Mouse (Mus musculus) C2C12 (cell line): ENCODE measurements at regions not wholly inside any gene's neighbourhood (a gene's known extent, or its start where the extent isn't known, plus 50 kb on each side); places are given as distances from the start of the nearest gene placed in this dataset.

Experiments
- CTCF ChIP-seq: IDR thresholded peaks from one replicate; pipeline ENCODE4 v1.5.1; 2011; ENCODE audit not compliant: control insufficient read depth, insufficient read depth, insufficient read length
- MYOD1 ChIP-seq: IDR thresholded peaks from one replicate; pipeline ENCODE4 v1.6.1; 2011; ENCODE audit warnings: low read depth; ENCODE audit not compliant: control insufficient read depth, insufficient read length
- USF1 ChIP-seq: IDR thresholded peaks from one replicate; pipeline ENCODE4 v1.6.1; 2011; ENCODE audit warnings: low read depth, mild to moderate bottlenecking, control low read depth, moderate library complexity

GRCm38 (mm10) chr4:131329398-131329797 is 385.2 kb downstream of the Matn1 start:
- no peak for TF ChIP-seq CTCF
- no peak for TF ChIP-seq MYOD1
- no peak for TF ChIP-seq USF1
